Mouse (Mus musculus): ENCODE results near the gene Psmd1. TPM values are rescaled to one million over a fixed set of nuclear protein-coding genes. Genes with fewer than 3 reads are reported as not detected.

Gene Psmd1
- polyA plus RNA-seq, 1 experiment from 2014 or later = 225 TPM

DNA sequence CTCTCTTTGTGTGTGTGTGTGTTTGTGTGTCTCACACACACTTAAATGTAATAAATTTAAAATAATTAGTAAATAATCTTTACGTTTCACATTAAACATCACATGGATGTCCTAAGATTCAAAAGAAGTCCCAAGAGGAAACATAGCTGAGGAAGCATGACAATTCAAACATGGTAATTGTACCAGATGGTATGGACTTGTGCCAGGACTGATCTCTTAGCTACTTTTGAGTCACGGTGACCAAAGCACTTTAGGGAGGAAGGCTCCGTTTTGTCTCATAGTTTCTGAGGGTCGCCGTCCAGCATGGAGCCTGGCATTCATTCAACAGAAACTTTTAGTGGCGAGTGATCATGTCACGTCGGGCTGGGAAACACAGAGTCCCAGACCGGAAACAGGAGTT lies 84.0 kb downstream of the Psmd1 start:
- Histone ChIP-seq H3K9ac (ENCODE audit: low read length) (no peak overlapping the region), H3K4me1 (replicated peaks; ENCODE audit: control insufficient read depth, insufficient read depth, low read length) (no peaks in the 10 kb centered on the region), H3K27me3 (ENCODE audit: control insufficient read depth, insufficient read depth, low read length) (no peaks in the 10 kb centered on the region), H3K4me2 (ENCODE audit: low read depth, low read length, severe bottlenecking) (no peak overlapping the region), H3K4me3 (ENCODE audit: low read depth, low read length) (no peak overlapping the region), H3K36me3 (ENCODE audit: control insufficient read depth, insufficient read depth, low read length) (no peaks in the 10 kb centered on the region), H3K9me3 (ENCODE audit: control insufficient read depth, low read length) (no peaks in the 10 kb centered on the region), H3K27ac (ENCODE audit: low read depth, low read length) (no peak overlapping the region)
- WGBS = 89% methylated on average over 9 of the region's 9 CpGs
- ATAC-seq (replicated peaks; ENCODE audit: low FRiP score) (no peak), DNase-seq (ENCODE audit: low spot score) (no peak)

DNA sequence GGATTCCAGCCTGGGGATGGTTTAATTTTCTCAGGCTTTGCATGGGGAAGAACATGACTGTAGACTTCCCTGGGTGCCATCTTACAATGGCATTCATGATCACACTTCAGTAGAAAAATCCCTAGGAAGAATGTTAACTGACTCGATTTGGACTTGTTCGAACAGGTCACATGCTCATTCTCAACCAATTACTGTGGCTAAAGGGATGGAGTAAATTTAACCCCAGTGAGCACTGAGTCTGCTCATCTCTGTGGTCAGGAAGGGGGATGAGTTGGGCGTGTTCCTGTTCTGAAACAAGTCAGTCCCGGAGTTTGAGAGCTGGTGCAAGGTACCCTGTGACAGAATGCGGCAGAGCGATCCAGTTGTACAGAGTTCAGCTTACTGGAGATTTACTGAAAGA lies 86.7 kb downstream of the Psmd1 start:
- H3K27ac ChIP-seq (ENCODE audit: low read depth, low read length) = no peak overlapping the region
- H3K36me3 ChIP-seq (ENCODE audit: control insufficient read depth, insufficient read depth, low read length) = no peaks in the 10 kb centered on the region
- no peak overlapping the region for H3K4me3 ChIP-seq (ENCODE audit: low read depth, low read length)
- no peaks in the 10 kb centered on the region for H3K27me3 ChIP-seq (ENCODE audit: control insufficient read depth, insufficient read depth, low read length)
- no peaks in the 10 kb centered on the region for H3K9me3 ChIP-seq (ENCODE audit: control insufficient read depth, low read length)
- no peak overlapping the region for H3K9ac ChIP-seq (ENCODE audit: low read length)
- no peak for ATAC-seq (replicated peaks; ENCODE audit: low FRiP score)
- no peak for DNase-seq (ENCODE audit: low spot score)
- H3K4me1 ChIP-seq (replicated peaks; ENCODE audit: control insufficient read depth, insufficient read depth, low read length) = peaks cover 6% of the 10 kb centered on the region; the same call in 1 of the 2 replicates
- H3K4me2 ChIP-seq (ENCODE audit: low read depth, low read length, severe bottlenecking) = no peak overlapping the region
- 82% methylated on average over 6 of the region's 6 CpGs for WGBS

DNA sequence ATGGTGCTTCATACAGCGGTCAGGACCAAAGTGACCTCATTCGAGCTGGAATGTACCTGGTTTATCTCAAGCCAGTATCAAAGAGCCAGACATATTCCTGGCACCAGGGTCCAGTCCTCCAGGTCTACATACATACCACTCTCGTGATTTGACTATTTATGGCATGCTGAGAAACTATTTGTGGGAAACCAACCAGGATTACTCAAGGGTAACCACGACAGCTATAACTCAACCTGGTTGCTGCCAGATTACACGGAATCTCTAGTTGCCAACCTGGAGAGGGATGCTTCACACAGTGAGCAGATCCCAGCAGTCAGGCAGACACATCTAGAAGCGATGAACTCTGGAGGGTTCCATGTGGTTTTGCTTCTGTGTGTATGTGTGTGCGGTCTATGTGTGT lies 87.2 kb downstream of the Psmd1 start:
- no peak overlapping the region for H3K27ac ChIP-seq (ENCODE audit: low read depth, low read length)
- 91% methylated on average over 7 of the region's 7 CpGs for WGBS
- ATAC-seq (replicated peaks; ENCODE audit: low FRiP score) (no peak), DNase-seq (ENCODE audit: low spot score) (no peak)
- H3K4me2 ChIP-seq (ENCODE audit: low read depth, low read length, severe bottlenecking) = no peak overlapping the region
- H3K9ac ChIP-seq (ENCODE audit: low read length) = no peak overlapping the region
- no peaks in the 10 kb centered on the region for H3K36me3 ChIP-seq (ENCODE audit: control insufficient read depth, insufficient read depth, low read length)
- no peak overlapping the region for H3K4me3 ChIP-seq (ENCODE audit: low read depth, low read length)
- peaks cover 6% of the 10 kb centered on the region; the same call in 1 of the 2 replicates for H3K4me1 ChIP-seq (replicated peaks; ENCODE audit: control insufficient read depth, insufficient read depth, low read length)
- H3K9me3 ChIP-seq (ENCODE audit: control insufficient read depth, low read length) = no peaks in the 10 kb centered on the region
- H3K27me3 ChIP-seq (ENCODE audit: control insufficient read depth, insufficient read depth, low read length) = no peaks in the 10 kb centered on the region

- Histone ChIP-seq H3K4me3 (ENCODE audit: low read depth, low read length) (no peak overlapping the region), H3K4me1 (replicated peaks; ENCODE audit: control insufficient read depth, insufficient read depth, low read length) (peaks cover 6% of the 10 kb centered on the region; the same call in 1 of the 2 replicates), H3K4me2 (ENCODE audit: low read depth, low read length, severe bottlenecking) (no peak overlapping the region), H3K9me3 (ENCODE audit: control insufficient read depth, low read length) (no peaks in the 10 kb centered on the region), H3K27me3 (ENCODE audit: control insufficient read depth, insufficient read depth, low read length) (no peaks in the 10 kb centered on the region), H3K36me3 (ENCODE audit: control insufficient read depth, insufficient read depth, low read length) (no peaks in the 10 kb centered on the region), H3K9ac (ENCODE audit: low read length) (no peak overlapping the region), H3K27ac (ENCODE audit: low read depth, low read length) (no peak overlapping the region)
- ATAC-seq (replicated peaks; ENCODE audit: low FRiP score) = no peak
- DNase-seq (ENCODE audit: low spot score) = no peak
- WGBS = 95% methylated on average over 1 of the region's 1 CpGs
Observed at GRCm38 (mm10) chr1:86152618-86153017, 88.4 kb downstream of the Psmd1 start.

- peak within 1 kb of the TSS; percentile 68 for H3K4me2 ChIP-seq (ENCODE audit: low read depth, low read length, severe bottlenecking)
- peaks cover 6% of the 10 kb centered on the region; the same call in 1 of the 2 replicates for H3K4me1 ChIP-seq (replicated peaks; ENCODE audit: control insufficient read depth, insufficient read depth, low read length)
- DNase-seq (ENCODE audit: low spot score) (peak; percentile 96), ATAC-seq (replicated peaks; ENCODE audit: low FRiP score) (peak; percentile 100)
- H3K36me3 ChIP-seq (ENCODE audit: control insufficient read depth, insufficient read depth, low read length) = no peaks in the 10 kb centered on the region
- H3K4me3 ChIP-seq (ENCODE audit: low read depth, low read length) = peak within 1 kb of the TSS; percentile 81
- H3K9me3 ChIP-seq (ENCODE audit: control insufficient read depth, low read length) = no peaks in the 10 kb centered on the region
- no peaks in the 10 kb centered on the region for H3K27me3 ChIP-seq (ENCODE audit: control insufficient read depth, insufficient read depth, low read length)
- H3K9ac ChIP-seq (ENCODE audit: low read length) = peak within 1 kb of the TSS; percentile 73
- peak within 1 kb of the TSS; percentile 34; the same call in 1 of the 2 replicates for H3K27ac ChIP-seq (ENCODE audit: low read depth, low read length)
- 3% methylated on average over 40 of the region's 40 CpGs for WGBS
Observed at GRCm38 (mm10) chr1:86154133-86154823, 90.1 kb downstream of the Psmd1 start, which contains the start of gene Armc9. Armc9 (plus strand) TSS chr1:86154780.

DNA sequence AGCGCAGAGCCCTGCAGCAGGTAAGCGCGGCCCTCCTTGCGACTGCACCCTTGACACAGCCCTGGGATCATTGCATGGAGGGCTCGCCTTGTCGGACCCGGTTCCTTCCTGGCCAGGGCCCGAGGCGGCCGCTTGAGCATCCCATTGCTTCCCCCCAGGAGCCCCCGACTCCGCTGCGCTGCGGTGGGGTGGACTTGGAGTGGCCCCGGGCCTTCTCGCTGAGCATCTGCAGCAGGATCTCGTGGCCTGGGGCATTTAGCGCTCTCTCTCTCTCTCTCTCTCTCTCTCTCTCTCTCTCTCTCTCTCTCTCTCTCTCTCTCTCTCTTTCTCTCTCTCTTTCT lies 90.6 kb downstream of the Psmd1 start:
- H3K4me3 ChIP-seq (ENCODE audit: low read depth, low read length) = peak overlapping the region; percentile 81
- ATAC-seq (replicated peaks; ENCODE audit: low FRiP score) = no peak
- WGBS = under 1% methylated on average over 16 of the region's 18 CpGs
- H3K4me2 ChIP-seq (ENCODE audit: low read depth, low read length, severe bottlenecking) = peak overlapping the region; percentile 68
- H3K27me3 ChIP-seq (ENCODE audit: control insufficient read depth, insufficient read depth, low read length) = no peaks in the 10 kb centered on the region
- H3K9me3 ChIP-seq (ENCODE audit: control insufficient read depth, low read length) = no peaks in the 10 kb centered on the region
- H3K4me1 ChIP-seq (replicated peaks; ENCODE audit: control insufficient read depth, insufficient read depth, low read length) = peaks cover 6% of the 10 kb centered on the region; the same call in 1 of the 2 replicates
- no peaks in the 10 kb centered on the region for H3K36me3 ChIP-seq (ENCODE audit: control insufficient read depth, insufficient read depth, low read length)
- no peak for DNase-seq (ENCODE audit: low spot score)
- H3K9ac ChIP-seq (ENCODE audit: low read length) = peak overlapping the region; percentile 73
- no peak overlapping the region for H3K27ac ChIP-seq (ENCODE audit: low read depth, low read length)

DNA sequence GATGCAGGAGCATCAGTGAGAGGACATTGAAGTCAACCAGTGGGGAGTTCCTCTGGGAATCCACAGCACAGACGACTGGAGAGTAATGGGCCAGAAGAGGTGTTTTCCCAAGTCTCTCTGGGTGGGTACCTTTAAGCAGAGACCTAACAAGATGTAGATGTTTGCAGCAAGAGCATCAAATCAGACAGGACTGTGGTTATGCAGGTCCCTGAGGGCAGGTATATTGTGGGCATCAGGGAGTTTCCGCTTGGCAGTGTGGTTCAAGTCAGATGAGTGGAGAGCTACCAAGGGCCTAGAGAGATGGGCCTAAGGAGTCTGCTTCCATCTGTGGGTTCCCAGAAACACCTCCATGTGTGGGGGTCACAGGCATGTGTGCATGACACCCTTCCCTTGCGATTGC lies 91.9 kb downstream of the Psmd1 start:
- H3K9me3 ChIP-seq (ENCODE audit: control insufficient read depth, low read length) = no peaks in the 10 kb centered on the region
- H3K27me3 ChIP-seq (ENCODE audit: control insufficient read depth, insufficient read depth, low read length) = no peaks in the 10 kb centered on the region
- DNase-seq (ENCODE audit: low spot score) = no peak
- no peaks in the 10 kb centered on the region for H3K36me3 ChIP-seq (ENCODE audit: control insufficient read depth, insufficient read depth, low read length)
- 85% methylated on average over 3 of the region's 3 CpGs for WGBS
- ATAC-seq (replicated peaks; ENCODE audit: low FRiP score) = no peak
- no peak overlapping the region for H3K4me2 ChIP-seq (ENCODE audit: low read depth, low read length, severe bottlenecking)
- no peak overlapping the region for H3K9ac ChIP-seq (ENCODE audit: low read length)
- peaks cover 6% of the 10 kb centered on the region; the same call in 1 of the 2 replicates for H3K4me1 ChIP-seq (replicated peaks; ENCODE audit: control insufficient read depth, insufficient read depth, low read length)
- H3K27ac ChIP-seq (ENCODE audit: low read depth, low read length) = no peak overlapping the region
- H3K4me3 ChIP-seq (ENCODE audit: low read depth, low read length) = no peak overlapping the region

DNA sequence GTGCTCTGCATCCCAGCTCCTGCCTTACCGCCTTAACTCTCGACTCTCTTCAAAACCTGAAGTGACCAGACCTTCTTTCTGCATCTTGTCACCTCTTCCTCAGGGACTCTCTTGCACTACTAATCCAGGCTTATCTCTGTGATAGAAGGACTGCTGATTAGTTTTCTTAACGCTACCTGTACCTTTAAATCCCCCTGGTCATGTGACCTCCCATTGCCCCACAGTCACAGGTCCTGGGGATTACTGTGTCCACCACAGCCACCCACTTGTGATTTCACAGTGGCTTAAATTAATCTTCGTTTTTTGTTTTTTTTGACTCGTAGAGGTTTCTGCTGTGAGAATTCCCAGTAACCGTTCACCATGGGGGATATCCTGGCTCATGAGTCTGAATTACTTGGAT lies 92.4 kb downstream of the Psmd1 start:
- Histone ChIP-seq H3K4me1 (replicated peaks; ENCODE audit: control insufficient read depth, insufficient read depth, low read length) (peaks cover 6% of the 10 kb centered on the region; the same call in 1 of the 2 replicates), H3K9ac (ENCODE audit: low read length) (no peak overlapping the region), H3K27ac (ENCODE audit: low read depth, low read length) (no peak overlapping the region), H3K4me2 (ENCODE audit: low read depth, low read length, severe bottlenecking) (no peak overlapping the region), H3K4me3 (ENCODE audit: low read depth, low read length) (no peak overlapping the region), H3K9me3 (ENCODE audit: control insufficient read depth, low read length) (no peaks in the 10 kb centered on the region), H3K27me3 (ENCODE audit: control insufficient read depth, insufficient read depth, low read length) (no peaks in the 10 kb centered on the region), H3K36me3 (ENCODE audit: control insufficient read depth, insufficient read depth, low read length) (no peaks in the 10 kb centered on the region)
- 85% methylated on average over 6 of the region's 6 CpGs for WGBS
- no peak for ATAC-seq (replicated peaks; ENCODE audit: low FRiP score)
- no peak for DNase-seq (ENCODE audit: low spot score)

DNA sequence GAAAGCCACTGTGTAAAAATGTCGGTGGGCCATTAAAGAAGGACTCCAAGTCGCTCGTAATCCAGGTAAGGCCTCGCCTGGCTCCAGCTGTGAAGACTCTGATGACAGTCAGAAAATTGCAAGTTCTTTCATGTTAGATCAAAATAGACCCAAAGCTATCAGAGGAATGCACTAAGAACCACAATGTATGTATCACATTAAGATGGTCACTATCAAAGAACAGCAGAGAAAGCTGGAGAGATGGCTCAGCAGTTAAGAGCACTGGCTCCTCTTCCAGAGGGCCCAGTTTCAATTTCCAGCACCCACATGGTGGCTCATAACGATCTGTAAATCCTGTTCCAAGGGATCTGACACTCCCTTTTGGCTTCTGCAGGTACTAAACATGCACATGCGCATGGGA lies 95.9 kb downstream of the Psmd1 start:
- 93% methylated on average over 6 of the region's 6 CpGs for WGBS
- H3K27me3 ChIP-seq (ENCODE audit: control insufficient read depth, insufficient read depth, low read length) = no peaks in the 10 kb centered on the region
- H3K27ac ChIP-seq (ENCODE audit: low read depth, low read length) = no peak overlapping the region
- no peak overlapping the region for H3K9ac ChIP-seq (ENCODE audit: low read length)
- no peak for DNase-seq (ENCODE audit: low spot score)
- no peaks in the 10 kb centered on the region for H3K36me3 ChIP-seq (ENCODE audit: control insufficient read depth, insufficient read depth, low read length)
- no peak for ATAC-seq (replicated peaks; ENCODE audit: low FRiP score)
- no peak overlapping the region for H3K4me3 ChIP-seq (ENCODE audit: low read depth, low read length)
- no peaks in the 10 kb centered on the region for H3K9me3 ChIP-seq (ENCODE audit: control insufficient read depth, low read length)
- H3K4me2 ChIP-seq (ENCODE audit: low read depth, low read length, severe bottlenecking) = no peak overlapping the region
- H3K4me1 ChIP-seq (replicated peaks; ENCODE audit: control insufficient read depth, insufficient read depth, low read length) = peaks cover 6% of the 10 kb centered on the region; the same call in 1 of the 2 replicates
